Comparison of ENCODE assay signal across 13 mouse cellular contexts in the genomic region with DNA sequence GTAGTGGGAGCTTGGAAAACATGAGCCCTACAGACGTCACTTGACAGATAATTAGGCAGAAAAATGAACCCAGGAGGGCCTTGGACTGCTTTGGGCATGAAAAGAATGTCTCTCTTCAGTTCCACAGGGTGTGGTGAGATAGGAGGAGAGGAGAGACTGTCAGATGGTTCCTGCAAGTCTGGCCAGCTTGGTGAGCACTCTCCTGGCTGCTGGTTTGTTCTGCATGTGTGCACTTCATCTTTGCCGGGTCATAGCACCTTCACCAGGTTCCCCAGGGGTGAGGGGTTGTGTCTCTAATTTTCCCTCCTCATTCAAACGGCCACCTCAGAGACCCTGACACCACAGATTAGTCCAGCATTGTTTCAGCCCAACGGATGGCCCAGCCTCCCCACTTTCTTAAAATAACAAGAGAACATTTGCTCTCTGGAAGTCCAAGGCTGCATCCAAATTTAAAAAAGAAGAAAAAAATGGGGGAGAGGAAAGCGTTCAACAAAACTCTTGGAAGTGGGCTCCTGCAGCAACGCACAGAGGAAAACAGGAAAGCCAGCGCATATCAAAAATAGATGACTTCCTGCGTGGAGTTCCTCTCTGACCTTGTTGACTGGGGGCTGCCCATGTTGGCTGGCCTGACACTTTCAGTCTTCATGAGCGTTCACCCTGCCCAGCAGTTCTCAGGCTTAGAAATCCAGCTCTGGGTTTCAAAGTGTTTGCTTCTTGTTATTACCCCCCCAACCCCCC.
A peak's percentile ranks its signal among the peaks of the same experiment; 100 is the strongest.
DNase-seq lines count a peak whose midpoint lies in the region; ATAC-seq and TF ChIP-seq lines count a peak whose summit lies in the region.
"Had no signal": no experiment of that assay in that cellular context is flagged by ENCODE, and none has a peak within 500 bp of the region (broad histone marks: within the 10 kb centered on the region; RNA-seq: fewer than 3 reads in every experiment).

No protein-coding gene starts in this region.

- no peak for DNase-seq in frontal cortex, postnatal 25 days (ENCODE audit: low spot score in 2 of 2)
- no peak for DNase-seq in spleen, adult 2 months (ENCODE audit: low read depth in 1 of 2, low spot score in 2 of 2)
- no peak for DNase-seq in spleen, postnatal 36 days (ENCODE audit: low spot score in 2 of 2)
- peak; percentile 53 to 63 for DNase-seq in kidney, postnatal 36 days
- DNase-seq in spleen, postnatal 14 days (ENCODE audit: low spot score in 2 of 2), result no peak
- no peak for DNase-seq in right cerebral cortex, postnatal 14 days
- DNase-seq in right cerebral cortex, postnatal 10 days (ENCODE audit: low spot score in 2 of 2), result no peak
- DNase-seq: gastrocnemius, postnatal 25 days; liver, embryonic 13.5 days; thymus, postnatal 36 days had no signal

- WGBS in spleen, adult 2 months, result 9% methylated on average over 9 of the region's 9 CpGs

- H3K27ac ChIP-seq in spleen, adult 2 months (ENCODE audit: insufficient read depth, low read length), result 0 out of 2 replicates have a peak overlapping the region, but pooled peaks have one; percentile 8
- H3K27ac ChIP-seq: liver, embryonic 13.5 days had no signal

- H3K4me3 ChIP-seq in spleen, adult 2 months (ENCODE audit: extremely low read depth, insufficient read depth, insufficient read length), result no peak overlapping the region
- H3K4me3 ChIP-seq: erythroblast, embryonic 14.5 days; liver, embryonic 13.5 days had no signal

- peak; percentile 34; the same call in 1 of the 2 replicates for ATAC-seq in frontal cortex, adult (ENCODE audit: low TSS enrichment)
- ATAC-seq: midbrain, embryonic 16.5 days had no signal

- H3K4me1 ChIP-seq in spleen, adult 2 months (ENCODE audit: control insufficient read depth, insufficient read depth, insufficient read length), result no peaks in the 10 kb centered on the region

- H3K27me3 ChIP-seq in spleen, adult 2 months (ENCODE audit: control insufficient read depth, insufficient read depth, low read length), result no peaks in the 10 kb centered on the region

- H3K36me3 ChIP-seq in spleen, adult 2 months (ENCODE audit: control insufficient read depth, insufficient read depth, low read length), result no peaks in the 10 kb centered on the region
- H3K36me3 ChIP-seq: liver, embryonic 13.5 days had no signal

- no peak for TF ChIP-seq CTCF in spleen, adult 2 months (IDR thresholded peaks at IDR 0.05; ENCODE audit: extremely low read depth, insufficient read depth, insufficient read length, insufficient replicate concordance)

- no peak for TF ChIP-seq POLR2A in spleen, adult 2 months (IDR thresholded peaks at IDR 0.05; ENCODE audit: low read depth, low read length)

Comparison
In these comparisons a context has a peak if more than half of its experiments do, and no peak if none do; other contexts are left out.
1. DNase-seq: peak in kidney, postnatal 36 days (2 of 2); none in frontal cortex, postnatal 25 days (0 of 2), spleen, adult 2 months (0 of 2), spleen, postnatal 36 days (0 of 2), spleen, postnatal 14 days (0 of 2), right cerebral cortex, postnatal 14 days (single experiment) and right cerebral cortex, postnatal 10 days (0 of 2).